Mouse (Mus musculus): ENCODE measurements around the gene Nrgn. TPM values are rescaled to one million over a fixed set of nuclear protein-coding genes. Genes with fewer than 3 reads are reported as not detected.
A peak's percentile ranks its signal among the peaks of the same experiment; 100 is the strongest.

The Nrgn gene
- polyA plus RNA-seq, 1 experiment from 2014 or later = 8.6 TPM

GRCm38 (mm10) chr9:37554279-37554678, 1.6 kb upstream of the Nrgn start:
- Histone ChIP-seq H3K9ac (no peak overlapping the region), H3K36me3 (no peaks in the 10 kb centered on the region), H3K4me1 (peaks cover 42% of the 10 kb centered on the region), H3K27ac (no peak overlapping the region), H3K27me3 (peaks cover 49% of the 10 kb centered on the region), H3K4me3 (no peak overlapping the region), H3K4me2 (no peak overlapping the region), H3K9me3 (no peaks in the 10 kb centered on the region)
- WGBS = 77% methylated on average over 1 of the region's 1 CpGs
- no peak for ATAC-seq (ENCODE audit: insufficient number of reproducible peaks, insufficient read depth, low FRiP score, low TSS enrichment, low read depth)

- Histone ChIP-seq H3K4me1 (peaks cover 42% of the 10 kb centered on the region), H3K27me3 (peaks cover 71% of the 10 kb centered on the region)
- no peak; the same call in 1 of the 2 replicates for ATAC-seq (ENCODE audit: insufficient number of reproducible peaks, insufficient read depth, low FRiP score, low TSS enrichment, low read depth)
Measured at GRCm38 (mm10) chr9:37551751-37552531, 763 bp downstream of the Nrgn start.

GRCm38 (mm10) chr9:37550435-37550834, 2.3 kb downstream of the Nrgn start:
- 74% methylated on average over 1 of the region's 1 CpGs for WGBS
- H3K27ac ChIP-seq = no peak overlapping the region
- ATAC-seq (ENCODE audit: insufficient number of reproducible peaks, insufficient read depth, low FRiP score, low TSS enrichment, low read depth) = no peak
- H3K4me3 ChIP-seq = no peak overlapping the region
- peaks cover 35% of the 10 kb centered on the region for H3K4me1 ChIP-seq
- no peaks in the 10 kb centered on the region for H3K36me3 ChIP-seq
- H3K9ac ChIP-seq = no peak overlapping the region
- H3K27me3 ChIP-seq = peaks cover 83% of the 10 kb centered on the region
- no peaks in the 10 kb centered on the region for H3K9me3 ChIP-seq
- no peak overlapping the region for H3K4me2 ChIP-seq

More at GRCm38 (mm10) chr9:37551751-37552531, 763 bp downstream of the Nrgn start:
- Histone ChIP-seq H3K9me3 (no peaks in the 10 kb centered on the region), H3K4me3 (peak overlapping the region; percentile 50), H3K27ac (no peak overlapping the region), H3K36me3 (no peaks in the 10 kb centered on the region), H3K4me2 (peak overlapping the region; percentile 89), H3K9ac (peak overlapping the region; percentile 62)
- WGBS = 4% methylated on average over 23 of the region's 23 CpGs

GRCm38 (mm10) chr9:37546889-37547288, 5.8 kb downstream of the Nrgn start:
- Histone ChIP-seq H3K27me3 (peaks cover 69% of the 10 kb centered on the region), H3K27ac (no peak overlapping the region)
- no peak for ATAC-seq (ENCODE audit: insufficient number of reproducible peaks, insufficient read depth, low FRiP score, low TSS enrichment, low read depth)

GRCm38 (mm10) chr9:37545847-37546452, 6.8 kb downstream of the Nrgn start:
- peak overlapping the region; percentile 69 for H3K4me2 ChIP-seq
- ATAC-seq (ENCODE audit: insufficient number of reproducible peaks, insufficient read depth, low FRiP score, low TSS enrichment, low read depth) = no peak
- no peak overlapping the region for H3K9ac ChIP-seq
- peak overlapping the region; percentile 6; the same call in 1 of the 2 replicates for H3K4me3 ChIP-seq
- H3K27ac ChIP-seq = no peak overlapping the region
- no peaks in the 10 kb centered on the region for H3K36me3 ChIP-seq
- H3K27me3 ChIP-seq = peaks cover 60% of the 10 kb centered on the region
- H3K4me1 ChIP-seq = peaks cover 17% of the 10 kb centered on the region
- WGBS = 16% methylated on average over 27 of the region's 27 CpGs
- no peaks in the 10 kb centered on the region for H3K9me3 ChIP-seq

More at GRCm38 (mm10) chr9:37546889-37547288, 5.8 kb downstream of the Nrgn start:
- no peak overlapping the region for H3K4me2 ChIP-seq
- no peak overlapping the region for H3K4me3 ChIP-seq
- WGBS = 100% methylated on average over 1 of the region's 1 CpGs
- H3K36me3 ChIP-seq = no peaks in the 10 kb centered on the region
- H3K4me1 ChIP-seq = peaks cover 23% of the 10 kb centered on the region
- H3K9me3 ChIP-seq = no peaks in the 10 kb centered on the region
- H3K9ac ChIP-seq = no peak overlapping the region

- Histone ChIP-seq H3K27me3 (peaks cover 52% of the 10 kb centered on the region), H3K4me2 (peak overlapping the region; percentile 69), H3K9ac (no peak overlapping the region), H3K4me1 (peaks cover 17% of the 10 kb centered on the region), H3K36me3 (no peaks in the 10 kb centered on the region), H3K27ac (no peak overlapping the region), H3K4me3 (peak overlapping the region; percentile 38), H3K9me3 (no peaks in the 10 kb centered on the region)
- WGBS = 7% methylated on average over 15 of the region's 17 CpGs
- no peak for ATAC-seq (ENCODE audit: insufficient number of reproducible peaks, insufficient read depth, low FRiP score, low TSS enrichment, low read depth)
Measured at GRCm38 (mm10) chr9:37545166-37545610, 7.5 kb downstream of the Nrgn start.

- peaks cover 46% of the 10 kb centered on the region for H3K27me3 ChIP-seq
- H3K4me3 ChIP-seq = peak overlapping the region; percentile 38
- peak overlapping the region; percentile 69 for H3K4me2 ChIP-seq
- H3K4me1 ChIP-seq = peaks cover 17% of the 10 kb centered on the region
- ATAC-seq (ENCODE audit: insufficient number of reproducible peaks, insufficient read depth, low FRiP score, low TSS enrichment, low read depth) = 0 out of 2 replicates have a peak, but pooled peaks have one; percentile 26
- under 1% methylated on average over 29 of the region's 29 CpGs for WGBS
- no peak overlapping the region for H3K27ac ChIP-seq
- no peaks in the 10 kb centered on the region for H3K36me3 ChIP-seq
- no peaks in the 10 kb centered on the region for H3K9me3 ChIP-seq
- peak overlapping the region; percentile 54 for H3K9ac ChIP-seq
Measured at GRCm38 (mm10) chr9:37544447-37545165, 8.1 kb downstream of the Nrgn start.

GRCm38 (mm10) chr9:37543869-37544440, 8.7 kb downstream of the Nrgn start:
- Histone ChIP-seq H3K36me3 (no peaks in the 10 kb centered on the region), H3K27me3 (peaks cover 40% of the 10 kb centered on the region), H3K27ac (no peak overlapping the region), H3K9me3 (no peaks in the 10 kb centered on the region), H3K4me3 (peak overlapping the region; percentile 38), H3K4me2 (peak overlapping the region; percentile 69), H3K4me1 (peaks cover 24% of the 10 kb centered on the region), H3K9ac (0 out of 2 replicates have a peak overlapping the region, but pooled peaks have one; percentile 54)
- ATAC-seq (ENCODE audit: insufficient number of reproducible peaks, insufficient read depth, low FRiP score, low TSS enrichment, low read depth) = 0 out of 2 replicates have a peak, but pooled peaks have one; percentile 24
- 28% methylated on average over 12 of the region's 12 CpGs for WGBS

GRCm38 (mm10) chr9:37541851-37542642, 10.7 kb downstream of the Nrgn start:
- H3K4me1 ChIP-seq = peaks cover 24% of the 10 kb centered on the region
- ATAC-seq (ENCODE audit: insufficient number of reproducible peaks, insufficient read depth, low FRiP score, low TSS enrichment, low read depth) = 0 out of 2 replicates have a peak, but pooled peaks have one; percentile 18
- H3K9ac ChIP-seq = no peak overlapping the region
- no peak overlapping the region for H3K4me2 ChIP-seq
- no peaks in the 10 kb centered on the region for H3K9me3 ChIP-seq
- no peak overlapping the region for H3K4me3 ChIP-seq
- H3K36me3 ChIP-seq = no peaks in the 10 kb centered on the region
- H3K27ac ChIP-seq = no peak overlapping the region
- H3K27me3 ChIP-seq = peaks cover 28% of the 10 kb centered on the region
- 70% methylated on average over 7 of the region's 7 CpGs for WGBS

- no peak overlapping the region for H3K27ac ChIP-seq
- no peak overlapping the region for H3K9ac ChIP-seq
- no peaks in the 10 kb centered on the region for H3K36me3 ChIP-seq
- no peaks in the 10 kb centered on the region for H3K9me3 ChIP-seq
- WGBS = 81% methylated on average over 6 of the region's 6 CpGs
- no peak overlapping the region for H3K4me2 ChIP-seq
- peaks cover 17% of the 10 kb centered on the region for H3K27me3 ChIP-seq
- no peak for ATAC-seq (ENCODE audit: insufficient number of reproducible peaks, insufficient read depth, low FRiP score, low TSS enrichment, low read depth)
- H3K4me1 ChIP-seq = peaks cover 24% of the 10 kb centered on the region
- H3K4me3 ChIP-seq = no peak overlapping the region
Measured at GRCm38 (mm10) chr9:37540701-37541575, 11.8 kb downstream of the Nrgn start.

All from embryonic facial prominence, embryonic 13.5 days (tissue).